Mouse (Mus musculus) limb, embryonic 10.5 days (tissue): ENCODE data around the gene Lin52. TPM values are rescaled to one million over a fixed set of nuclear protein-coding genes. Genes with fewer than 3 reads are reported as not detected.

ENCODE experiments used
- polyA plus RNA-seq: library from polyadenylated mRNA; unstranded; fragments of >200 nt; fragmentation: Nextera tagmentation; extraction: Ambion mirVana; gene quantifications from 2 replicates; pipeline ENCODE4 v1.2.1, GENCODE M21; 2016

The Lin52 gene
- polyA plus RNA-seq, 1 experiment from 2014 or later: 29.2 TPM

Other genes starting within 250 kb of the Lin52 start
- 9.2 and 10.7 TPM in 2 replicates for gene Elmsan1, start 232.5 kb upstream of the Lin52 start, polyA plus RNA-seq
- gene Ptgr2, start 166.2 kb upstream of the Lin52 start, polyA plus RNA-seq: 12.9 and 14.6 TPM in 2 replicates
- 106 and 137 TPM in 2 replicates for gene Zfp410, start 134.6 kb upstream of the Lin52 start, polyA plus RNA-seq
- gene Coq6, start 89.8 kb upstream of the Lin52 start, polyA plus RNA-seq: 47.0 and 49.4 TPM in 2 replicates
- 3.7 TPM in 2 replicates for gene Fam161b, start 89.6 kb upstream of the Lin52 start, polyA plus RNA-seq
- gene Entpd5, start 42.4 kb upstream of the Lin52 start, polyA plus RNA-seq: 7.8 and 8.9 TPM in 2 replicates
- gene Bbof1, start 42.4 kb upstream of the Lin52 start, polyA plus RNA-seq: 0.36 and 0.51 TPM in 2 replicates
- gene Rnf113a2, start 34.2 kb upstream of the Lin52 start, polyA plus RNA-seq: 23.1 and 24.8 TPM in 2 replicates
- gene Aldh6a1, start 418 bp upstream of the Lin52 start, polyA plus RNA-seq: 13.2 and 20.6 TPM in 2 replicates
- 0.33 TPM in 1 of 2 replicates, not detected in the other for gene Vsx2, start 118.3 kb downstream of the Lin52 start, polyA plus RNA-seq
- 12.3 and 13.5 TPM in 2 replicates for gene Abcd4, start 166.0 kb downstream of the Lin52 start, polyA plus RNA-seq
- gene Vrtn, start 189.6 kb downstream of the Lin52 start, polyA plus RNA-seq: not detected in 2 replicates
- gene Syndig1l, start 247.4 kb downstream of the Lin52 start, polyA plus RNA-seq: 0.10 TPM in 1 of 2 replicates, not detected in the other